ENCODE assay signal across 8 mouse cellular contexts in genomic region chr8:71751337-71751886, GRCm38 (mm10). TPM values are rescaled to one million over a fixed set of nuclear protein-coding genes. Genes with fewer than 3 reads are reported as not detected.
DNase-seq lines count a peak whose midpoint lies in the region; ATAC-seq and TF ChIP-seq lines count a peak whose summit lies in the region.
"Not testable (repeated sequence)": the region's sequence is repeated elsewhere in the genome, so short reads cannot be mapped to it uniquely, and the experiment has no call there.

No protein-coding gene starts in this region.

- not testable (repeated sequence) for H3K4me3 ChIP-seq in heart, adult 2 months; intestine, postnatal 0 days (ENCODE audit: low read depth, low read length); midbrain, embryonic 11.5 days (ENCODE audit: low read depth, low read length)

- not testable (repeated sequence) for H3K36me3 ChIP-seq in heart, adult 2 months (ENCODE audit: control insufficient read depth, insufficient read depth, low read length); intestine, postnatal 0 days (ENCODE audit: control insufficient read depth, insufficient read depth); midbrain, embryonic 11.5 days (ENCODE audit: control insufficient read depth, insufficient read depth, low read length)

- TF ChIP-seq POLR2A in heart, adult 2 months (IDR thresholded peaks at IDR 0.05; ENCODE audit: insufficient read depth, low read depth, low read length), result not testable (repeated sequence)

- TF ChIP-seq CTCF in heart, adult 2 months (IDR thresholded peaks at IDR 0.05), result peak; percentile 60
- peak; percentile 71 for TF ChIP-seq CTCF in intestine, postnatal 0 days (IDR thresholded peaks at IDR 0.05; ENCODE audit: low read depth)

- H3K27ac ChIP-seq in heart, adult 2 months; intestine, postnatal 0 days (ENCODE audit: low read depth, low read length); midbrain, embryonic 11.5 days (ENCODE audit: low read depth, low read length): not testable (repeated sequence)

- not testable (repeated sequence) for H3K9me3 ChIP-seq in intestine, postnatal 0 days (ENCODE audit: control insufficient read depth); midbrain, embryonic 11.5 days (ENCODE audit: control insufficient read depth, low read length)

- not testable (repeated sequence) for H3K4me1 ChIP-seq in heart, adult 2 months (ENCODE audit: control insufficient read depth, insufficient read depth, low read length); intestine, postnatal 0 days (replicated peaks; ENCODE audit: control insufficient read depth, insufficient read depth, low read length); midbrain, embryonic 11.5 days (ENCODE audit: control insufficient read depth, insufficient read depth, low read length)

- 46% methylated on average over 2 of the region's 2 CpGs for WGBS in heart, adult 2 months
- 29% methylated on average over 2 of the region's 2 CpGs for WGBS in intestine, postnatal 0 days
- WGBS in midbrain, embryonic 11.5 days, result 62% methylated on average over 2 of the region's 2 CpGs

- not testable (repeated sequence) for H3K4me2 ChIP-seq in intestine, postnatal 0 days (replicated peaks; ENCODE audit: low read depth); midbrain, embryonic 11.5 days

- H3K27me3 ChIP-seq in heart, adult 2 months (ENCODE audit: control insufficient read depth, insufficient read depth, low read length); intestine, postnatal 0 days (replicated peaks; ENCODE audit: control insufficient read depth, insufficient read depth, low read length); midbrain, embryonic 11.5 days (ENCODE audit: control insufficient read depth, insufficient read depth, low read length): not testable (repeated sequence)

- H3K79me2 ChIP-seq in heart, adult 2 months (replicated peaks; ENCODE audit: control insufficient read depth, insufficient read depth, low read length), result not testable (repeated sequence)

- ATAC-seq in intestine, postnatal 0 days, result not testable (repeated sequence)
- ATAC-seq in midbrain, embryonic 11.5 days (ENCODE audit: low FRiP score), result peak; percentile 58; the same call in 1 of the 2 replicates

- intact Hi-C loops in heart, adult 2 months (cut with DNase I), result not testable (repeated sequence)

- TF ChIP-seq EP300 in heart, adult 2 months (IDR thresholded peaks at IDR 0.05; ENCODE audit: insufficient read depth, low read depth, low read length), result not testable (repeated sequence)

- DNase-seq in 3T3-L1 (ENCODE audit: low read depth, low spot score), result peak; percentile 71
- peak; percentile 72 for DNase-seq in adrenal gland, postnatal 10 days
- peak; percentile 67 for DNase-seq in embryo, embryonic 10.5 days (ENCODE audit: low spot score)
- DNase-seq in heart, adult 2 months, result peak in 1 of 2 experiments; percentile 31
- DNase-seq in liver, result peak; percentile 30
- not testable (repeated sequence) for DNase-seq in midbrain, embryonic 11.5 days (ENCODE audit: low spot score, missing footprints)
- DNase-seq in right cerebral cortex, postnatal 10 days (ENCODE audit: low spot score in 2 of 2), result peak; percentile 33 to 43

- H3K9ac ChIP-seq in heart, adult 2 months (ENCODE audit: low read depth, low read length); intestine, postnatal 0 days (ENCODE audit: low read depth, low read length); midbrain, embryonic 11.5 days (ENCODE audit: low read length): not testable (repeated sequence)

RNA-seq across cellular contexts. Expression of gene Fcho1, which starts 25.9 kb away (rescaled TPM):
- total RNA-seq in adrenal gland, postnatal 10 days (2021), result 1 to 10 TPM; 4.8 to 8.4 TPM
- under 1 TPM; 0.23 to 0.64 TPM for total RNA-seq in heart, adult 2 months (2021)
- polyA plus RNA-seq in heart, adult 2 months (2012; rRNA removed), result 2.7 and 4.5 TPM in 2 replicates
- polyA plus RNA-seq in intestine, postnatal 0 days (2015; fragmentation: Nextera tagmentation; extraction: Ambion mirVana), result 2.2 and 2.5 TPM in 2 replicates
- polyA plus RNA-seq in midbrain, embryonic 11.5 days (2014; fragmentation: Nextera tagmentation; extraction: Ambion mirVana), result 12.9 and 15.3 TPM in 2 replicates

RNA-seq across cellular contexts. Expression of gene B3gnt3, which starts 49.8 kb away (rescaled TPM):
- 1 to 10 TPM; 6.4 to 6.7 TPM for total RNA-seq in adrenal gland, postnatal 10 days (2021)
- 1 to 10 TPM; 6.1 to 6.4 TPM for total RNA-seq in heart, adult 2 months (2021)
- polyA plus RNA-seq in heart, adult 2 months (2012; rRNA removed), result 5.4 and 8.6 TPM in 2 replicates
- 30.5 and 33.5 TPM in 2 replicates for polyA plus RNA-seq in intestine, postnatal 0 days (2015; fragmentation: Nextera tagmentation; extraction: Ambion mirVana)
- polyA plus RNA-seq in midbrain, embryonic 11.5 days (2014; fragmentation: Nextera tagmentation; extraction: Ambion mirVana), result 0.38 and 0.63 TPM in 2 replicates
